Mouse (Mus musculus) CH12.LX (cell line): ENCODE data around the gene Gpr176.

Source experiments
- CHD1 ChIP-seq: IDR thresholded peaks from 2 replicates; pipeline ENCODE4 v1.6.1; 2012; ENCODE audit warnings: low read depth, low read length, improper control_type of control experiment, inconsistent platforms
- CTCF ChIP-seq, 2 experiments: IDR thresholded peaks in 1 of 2; conservative IDR thresholded peaks in 1 of 2; 2 replicates each; pipeline ENCODE4 v1.5.1; 2011 to 2012; ENCODE audit warnings: low read depth in 2 of 2, low read length in 2 of 2, improper control_type of control experiment in 1 of 2, inconsistent platforms in 1 of 2, mild to moderate bottlenecking in 1 of 2, moderate library complexity in 1 of 2
- E2F4 ChIP-seq: IDR thresholded peaks from 2 replicates; pipeline ENCODE4 v1.6.1; 2011; ENCODE audit warnings: low read depth, low read length, improper control_type of control experiment; ENCODE audit not compliant: insufficient replicate concordance
- MAFK ChIP-seq: IDR thresholded peaks from 2 replicates; pipeline ENCODE4 v1.6.1; 2011; ENCODE audit warnings: low read length, improper control_type of control experiment; ENCODE audit not compliant: insufficient replicate concordance
- MXI1 ChIP-seq: IDR thresholded peaks from 2 replicates; pipeline ENCODE4 v1.6.1; 2011; ENCODE audit warnings: mild to moderate bottlenecking, low read depth, low read length, improper control_type of control experiment
- POLR2A ChIP-seq: IDR thresholded peaks from 2 replicates; pipeline ENCODE4 v1.6.1; 2011; ENCODE audit warnings: low read depth, mild to moderate bottlenecking, improper control_type of control experiment, low read length
- POLR2AphosphoS2 ChIP-seq: IDR thresholded peaks from 2 replicates; pipeline ENCODE4 v1.6.1; 2011; ENCODE audit warnings: low read depth, low read length, improper control_type of control experiment
- TCF12 ChIP-seq: IDR thresholded peaks from 2 replicates; pipeline ENCODE4 v1.6.1; 2014; ENCODE audit warnings: low read depth, mild to moderate bottlenecking, inconsistent platforms, low read length, improper control_type of control experiment

DNA sequence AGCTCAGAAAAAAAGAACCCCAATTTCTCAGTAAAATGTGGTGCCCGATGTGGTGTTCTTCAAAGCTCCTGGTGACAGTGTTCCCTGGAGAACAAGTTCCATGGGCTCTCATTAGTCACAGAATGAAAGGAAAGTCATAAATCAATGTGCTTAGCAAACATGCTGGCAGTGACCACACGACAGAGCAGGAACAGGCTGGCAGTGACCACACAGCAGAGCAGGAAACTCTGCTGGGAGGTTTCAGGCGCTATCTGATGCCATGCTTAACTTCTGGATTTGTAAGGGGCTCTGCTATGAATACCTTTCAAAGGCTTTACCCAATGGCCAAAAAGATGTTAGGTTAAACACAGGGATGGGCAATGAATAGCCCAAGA lies 66.7 kb downstream of the Gpr176 start:
- TF ChIP-seq POLR2A (no peak), MAFK (no peak), E2F4 (no peak), CTCF (conservative IDR thresholded peaks at IDR 0.05 in 1 of 2, IDR thresholded peaks at IDR 0.05 in 1 of 2; ENCODE audit: low read depth in 2 of 2, low read length in 2 of 2) (no peak), CHD1 (no peak), TCF12 (no peak), MXI1 (no peak), POLR2AphosphoS2 (no peak)
